Mouse (Mus musculus): ENCODE data around the gene Colq. TPM values are rescaled to one million over a fixed set of nuclear protein-coding genes. Genes with fewer than 3 reads are reported as not detected.

The Colq gene
- total RNA-seq, 2 experiments from 2014 or later: not detected

DNA sequence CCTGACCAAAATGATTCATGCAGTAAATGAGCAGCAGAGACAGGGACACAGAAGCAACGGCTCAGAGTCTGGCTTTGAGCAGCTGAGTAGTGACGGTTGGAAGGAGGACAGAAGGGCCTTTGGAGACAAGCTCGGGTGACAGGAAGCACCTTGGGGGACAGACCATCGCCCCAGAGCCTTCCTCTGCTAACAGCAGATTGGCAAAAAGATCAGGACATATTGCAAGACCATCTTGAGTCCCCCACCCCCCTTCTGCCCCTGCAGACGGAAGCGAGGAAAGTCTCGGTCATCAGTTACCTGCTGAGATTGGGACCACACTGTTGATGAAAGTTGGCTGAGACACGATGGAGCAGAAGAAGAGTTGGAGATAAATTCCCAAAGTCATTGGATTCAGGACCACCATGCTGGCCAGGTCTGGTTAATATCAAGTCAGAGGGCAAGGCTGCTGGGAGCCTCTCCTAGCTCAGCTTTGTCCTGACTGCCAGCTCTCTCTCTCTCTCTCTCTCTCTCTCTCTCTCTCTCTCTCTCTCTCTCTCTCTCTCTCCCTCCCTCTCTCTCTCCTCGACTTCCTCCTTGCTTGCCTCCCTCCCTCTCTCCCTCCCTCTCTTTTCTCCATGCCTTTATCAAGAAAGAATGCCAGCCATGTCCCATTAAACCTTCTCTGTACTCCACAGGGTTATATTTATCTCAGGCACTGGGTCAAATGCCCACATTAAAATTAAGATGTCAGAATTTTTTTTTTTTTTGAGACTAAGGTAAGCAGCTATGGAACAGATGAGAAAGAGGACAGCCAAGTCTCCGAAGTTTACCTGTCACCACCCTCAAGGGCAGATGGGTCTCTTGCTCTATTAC is 14.1 kb downstream of the Colq start:
- no peak for ATAC-seq (replicated peaks; ENCODE audit: low FRiP score, poor library complexity, severe bottlenecking)

GRCm38 (mm10) chr14:31575866-31576265 is 15.3 kb downstream of the Colq start:
- ATAC-seq (replicated peaks; ENCODE audit: low FRiP score, poor library complexity, severe bottlenecking): no peak

DNA sequence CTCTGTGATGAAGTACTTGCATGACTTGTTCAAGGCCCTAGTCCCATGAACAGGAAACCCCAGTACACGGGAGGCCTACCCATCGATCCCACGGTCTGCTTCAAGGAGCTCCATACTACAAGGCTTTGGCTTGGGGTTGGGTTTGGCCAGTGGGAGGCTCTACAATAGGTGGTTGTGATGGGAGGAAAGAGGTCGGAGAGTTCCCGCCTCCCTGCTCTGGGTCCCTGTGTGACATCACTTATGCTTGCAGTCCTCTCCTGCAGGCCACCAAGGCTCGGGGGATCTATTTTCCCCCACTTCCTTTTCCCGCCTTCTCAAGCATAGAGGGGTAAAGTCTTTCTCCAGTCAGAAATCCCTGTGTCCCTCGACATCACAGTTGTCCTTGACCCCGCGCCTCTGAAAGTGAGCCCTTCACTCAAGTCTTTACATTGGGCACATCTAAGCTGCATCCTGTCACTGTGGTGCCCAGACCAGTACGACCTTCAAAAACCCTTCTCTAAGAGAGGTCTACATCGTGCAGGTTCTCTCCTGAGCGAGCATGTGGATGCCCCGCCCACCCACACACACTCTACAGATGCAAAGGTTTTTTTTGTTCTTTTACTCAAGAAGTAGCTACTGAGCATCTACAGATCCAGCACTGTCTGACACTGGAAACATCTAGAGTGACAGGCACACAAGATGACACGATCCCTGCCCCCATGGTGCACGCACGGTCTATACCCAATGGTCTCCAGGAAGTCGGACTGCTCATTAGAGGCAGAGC is 16.1 kb downstream of the Colq start:
- no peak for ATAC-seq (replicated peaks; ENCODE audit: low FRiP score, poor library complexity, severe bottlenecking)

DNA sequence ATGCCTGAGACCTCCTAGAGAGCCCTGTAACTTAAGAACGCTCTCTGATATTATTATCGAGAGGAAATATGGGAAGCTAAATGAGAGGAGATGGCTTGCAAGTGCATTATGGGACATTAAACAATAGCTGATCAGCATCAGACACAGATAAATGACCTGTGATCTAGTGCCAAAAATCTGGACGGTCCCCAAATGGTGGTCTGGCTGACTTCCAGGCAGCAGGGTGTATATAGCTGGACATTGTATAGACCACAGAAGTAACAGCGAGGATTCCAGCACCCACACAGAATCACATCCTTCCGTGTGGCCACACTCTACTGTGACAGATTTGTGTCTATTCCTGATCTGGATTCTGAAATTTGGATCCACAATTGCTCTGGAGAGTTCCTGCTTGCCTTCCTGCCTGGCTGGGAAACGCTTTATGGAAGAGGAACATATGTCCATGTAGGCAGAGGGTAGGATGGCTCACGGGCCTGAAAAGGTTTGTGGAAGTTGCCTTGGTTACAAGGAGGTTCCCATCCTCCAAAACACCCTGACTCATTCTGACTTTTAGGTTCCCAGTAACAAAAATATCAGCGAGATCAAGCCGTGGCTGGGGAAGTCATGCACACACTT is 18.5 kb downstream of the Colq start:
- ATAC-seq (replicated peaks; ENCODE audit: low FRiP score, poor library complexity, severe bottlenecking): no peak

DNA sequence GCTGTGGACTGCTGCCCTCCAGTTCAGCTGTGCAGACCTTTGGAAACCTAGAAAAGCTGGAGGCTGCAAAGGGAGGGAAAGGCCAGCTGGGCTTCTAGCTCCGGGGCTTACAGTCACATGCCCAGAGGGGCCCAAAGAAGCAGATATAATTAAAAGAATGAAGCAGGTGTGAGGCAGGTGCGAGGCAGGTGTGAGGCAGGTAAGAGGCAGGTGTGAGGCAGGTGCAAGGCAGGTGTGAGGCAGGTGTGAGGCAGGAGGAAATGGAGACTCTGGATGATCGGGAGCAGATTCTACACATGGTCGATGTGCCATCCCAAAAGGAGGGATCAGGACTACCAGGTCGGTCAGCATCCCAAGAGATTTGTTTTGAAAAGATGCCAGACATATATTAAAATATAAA is 19.7 kb downstream of the Colq start:
- no peak for ATAC-seq (replicated peaks; ENCODE audit: low FRiP score, poor library complexity, severe bottlenecking)

DNA sequence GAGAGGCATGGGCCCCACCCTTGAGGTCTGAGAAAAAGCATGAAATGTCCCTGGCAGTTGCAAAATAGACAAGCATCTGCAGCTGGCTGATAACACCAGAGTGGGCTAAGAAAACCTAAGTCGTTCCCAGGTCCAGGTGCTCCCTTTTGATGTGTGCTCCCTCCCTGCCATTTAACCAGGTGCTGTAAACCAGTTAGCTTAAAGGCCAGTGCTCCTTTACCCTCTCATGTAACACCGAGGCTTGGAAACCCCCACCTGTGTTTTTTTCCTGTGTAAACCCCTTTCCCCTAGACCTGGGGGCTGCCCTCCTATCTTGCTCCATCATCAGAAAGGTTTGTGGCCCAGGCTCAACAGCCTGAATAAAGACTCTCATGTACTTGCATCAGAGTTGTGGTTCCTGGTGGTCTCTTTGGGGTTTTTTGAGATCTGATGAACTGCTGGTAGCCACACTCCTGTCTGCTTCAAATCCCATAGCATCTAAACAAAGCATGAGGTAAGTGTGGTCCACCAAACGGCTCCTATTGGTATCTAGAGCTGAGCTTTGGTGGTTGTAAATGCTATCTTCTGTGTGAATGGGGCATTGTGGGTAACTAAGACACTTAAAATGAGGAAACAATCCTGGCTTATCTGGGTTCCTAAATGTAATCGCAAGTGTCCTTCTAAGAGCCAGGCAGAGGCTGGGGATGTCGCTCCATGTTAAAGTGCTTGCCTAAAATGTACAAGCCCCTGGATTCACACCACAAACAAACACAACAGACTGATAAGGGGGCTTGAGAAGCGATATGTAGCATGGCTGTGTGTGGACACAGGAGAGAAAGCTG is 20.8 kb downstream of the Colq start:
- no peak for ATAC-seq (replicated peaks; ENCODE audit: low FRiP score, poor library complexity, severe bottlenecking)

- no peak for ATAC-seq (replicated peaks; ENCODE audit: low FRiP score, poor library complexity, severe bottlenecking)
These were observed 22.0 kb downstream of the Colq start for GRCm38 (mm10) chr14:31569151-31569631.

- no peak for ATAC-seq (replicated peaks; ENCODE audit: low FRiP score, poor library complexity, severe bottlenecking)
These were observed 25.5 kb downstream of the Colq start for GRCm38 (mm10) chr14:31565478-31566212.

DNA sequence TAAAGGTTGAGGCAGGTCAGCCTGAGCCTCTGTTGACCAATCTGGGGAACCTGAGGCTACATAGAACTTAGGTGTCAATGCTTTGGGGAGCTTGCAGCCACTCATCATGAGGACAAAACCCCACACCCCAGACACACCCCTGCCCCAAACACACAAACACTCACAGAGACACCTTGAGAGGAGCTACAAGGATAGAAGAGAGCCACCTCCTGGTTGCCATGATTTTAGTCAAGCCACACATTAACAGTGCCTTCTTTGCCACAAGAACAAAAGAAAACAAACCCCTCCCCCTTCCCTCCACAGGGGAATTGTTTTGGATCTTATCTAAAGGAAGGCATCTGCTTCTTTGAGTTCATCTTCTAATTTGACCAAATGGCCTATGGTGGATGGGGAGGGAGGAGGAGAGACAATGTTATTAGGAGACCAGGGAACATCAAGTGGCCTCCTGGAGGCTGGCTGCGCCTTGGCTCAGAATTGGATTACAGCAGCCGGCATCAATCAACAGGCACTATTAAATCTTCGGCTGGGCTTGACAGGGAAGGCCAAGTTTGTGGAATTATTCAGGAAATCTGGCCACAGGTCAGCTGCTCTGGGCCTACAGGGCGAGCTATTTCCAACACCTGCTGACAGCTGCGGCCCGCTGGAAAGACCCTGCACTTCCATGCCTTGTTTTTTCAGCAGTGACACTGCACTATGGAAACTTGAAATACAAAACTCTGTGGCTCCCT is 26.5 kb downstream of the Colq start:
- no peak for ATAC-seq (replicated peaks; ENCODE audit: low FRiP score, poor library complexity, severe bottlenecking)

- ATAC-seq (replicated peaks; ENCODE audit: low FRiP score, poor library complexity, severe bottlenecking): 0 out of 2 replicates have a peak, but pooled peaks have one; percentile 23
These were observed 30.3 kb downstream of the Colq start for GRCm38 (mm10) chr14:31560886-31561285.

GRCm38 (mm10) chr14:31559216-31559615 is 31.9 kb downstream of the Colq start:
- ATAC-seq (replicated peaks; ENCODE audit: low FRiP score, poor library complexity, severe bottlenecking): no peak

- no peak for ATAC-seq (replicated peaks; ENCODE audit: low FRiP score, poor library complexity, severe bottlenecking)
These were observed 33.4 kb downstream of the Colq start for GRCm38 (mm10) chr14:31557784-31558183.

GRCm38 (mm10) chr14:31557273-31557672 is 33.9 kb downstream of the Colq start:
- no peak for ATAC-seq (replicated peaks; ENCODE audit: low FRiP score, poor library complexity, severe bottlenecking)

- no peak for ATAC-seq (replicated peaks; ENCODE audit: low FRiP score, poor library complexity, severe bottlenecking)
These were observed 34.5 kb downstream of the Colq start for GRCm38 (mm10) chr14:31556526-31557260.

- ATAC-seq (replicated peaks; ENCODE audit: low FRiP score, poor library complexity, severe bottlenecking): no peak
These were observed 35.1 kb downstream of the Colq start for GRCm38 (mm10) chr14:31555963-31556434.

DNA sequence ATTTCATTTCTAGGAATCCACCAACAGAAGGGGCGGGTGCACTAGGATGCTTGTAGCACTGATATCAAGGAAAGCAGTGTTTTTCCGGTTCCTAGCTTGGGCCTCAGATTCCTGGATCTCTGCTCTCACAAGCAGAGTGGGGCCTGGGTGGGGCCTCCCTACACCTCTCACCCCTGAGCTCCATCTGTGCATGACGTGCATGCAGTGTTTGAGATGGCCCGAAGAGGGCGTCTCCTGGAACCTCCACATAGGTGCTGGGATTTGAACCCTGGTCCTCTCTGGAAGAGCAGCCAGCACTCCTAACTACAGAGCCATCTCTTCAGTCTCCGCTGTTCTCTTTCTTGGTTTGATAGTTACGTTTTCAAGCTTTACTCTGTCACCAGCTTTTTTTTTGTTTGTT is 36.1 kb downstream of the Colq start:
- no peak for ATAC-seq (replicated peaks; ENCODE audit: low FRiP score, poor library complexity, severe bottlenecking)

DNA sequence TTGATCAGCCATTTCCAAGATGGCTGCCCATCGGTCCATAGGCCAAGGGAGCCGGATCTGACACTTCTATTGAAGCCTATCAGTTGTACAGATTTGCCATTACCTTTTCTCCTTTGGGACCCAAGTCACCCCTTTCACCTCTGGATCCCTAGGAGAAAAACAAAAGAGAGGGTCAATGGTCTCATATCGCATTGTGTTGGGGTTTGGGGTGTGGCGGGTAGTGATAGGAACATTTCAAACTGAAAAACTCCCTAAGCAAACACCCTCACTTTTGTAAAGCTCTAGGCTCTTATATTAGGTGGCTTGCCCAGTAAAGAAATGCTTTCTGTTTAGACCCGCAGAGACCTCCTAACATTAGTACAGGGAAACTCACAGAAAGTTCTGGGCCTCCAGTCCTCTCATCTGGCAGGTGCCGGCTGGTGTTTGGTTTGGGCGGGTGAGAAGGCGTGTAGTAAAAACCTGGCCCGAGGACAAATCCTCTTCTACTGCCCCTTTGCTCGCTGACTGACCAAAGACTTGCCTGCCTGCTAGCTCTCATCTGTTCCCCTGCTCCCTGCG is 47.2 kb downstream of the Colq start:
- ATAC-seq (replicated peaks; ENCODE audit: low FRiP score, poor library complexity, severe bottlenecking): no peak

Data from erythroid progenitor cell, adult 5-6 weeks (primary cell).